Mouse (Mus musculus): ENCODE measurements around the gene Jade1.

GRCm38 (mm10) chr3:41522226-41523005 lies 33.1 kb upstream of the Jade1 start:
- TF ChIP-seq POLR2A (IDR thresholded peaks at IDR 0.05; ENCODE audit: low read depth, low read length) (no peak), CTCF (IDR thresholded peaks at IDR 0.05; ENCODE audit: borderline replicate concordance, insufficient read depth, low read length) (no peak)
